In the genomic region with DNA sequence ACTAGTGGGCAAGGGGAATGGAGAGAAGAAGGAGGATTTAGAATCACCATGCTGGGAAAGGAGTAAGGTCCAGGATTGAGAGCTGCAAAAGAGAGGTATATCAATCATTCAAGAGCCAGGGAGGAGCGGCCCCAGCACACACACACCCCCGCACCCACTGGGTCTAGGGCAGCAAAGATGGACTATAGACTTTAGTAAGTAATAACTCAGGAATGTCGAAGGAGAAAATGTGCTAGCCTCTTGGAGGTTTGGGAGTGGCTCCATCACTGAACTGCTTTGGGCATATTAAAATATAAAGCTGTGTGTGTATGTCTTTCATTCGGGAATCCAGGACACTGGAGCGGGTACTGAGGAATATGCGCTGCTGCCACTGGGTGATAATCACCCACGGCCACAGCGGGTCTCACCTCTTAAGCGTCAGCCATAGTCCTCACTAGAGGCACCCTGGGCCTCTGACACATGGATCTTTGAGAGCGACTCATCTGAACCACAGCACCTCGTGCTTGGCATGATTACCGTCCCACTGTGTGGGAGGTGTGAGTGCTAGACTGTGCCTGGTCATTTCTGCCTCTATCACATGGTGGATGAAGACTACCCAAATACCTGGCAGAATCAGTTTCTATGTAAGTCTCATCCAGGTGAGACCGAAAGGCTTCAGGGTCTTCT, we compare ENCODE assay signal across 23 mouse cellular contexts.
DNase-seq lines count a peak whose midpoint lies in the region; ATAC-seq and TF ChIP-seq lines count a peak whose summit lies in the region.
"Had no signal": no experiment of that assay in that cellular context is flagged by ENCODE, and none has a peak within 500 bp of the region (broad histone marks: within the 10 kb centered on the region; RNA-seq: fewer than 3 reads in every experiment).

No protein-coding gene starts in this region.

- H3K4me2 ChIP-seq in intestine, embryonic 15.5 days (replicated peaks) = no peak overlapping the region
- no peak overlapping the region for H3K4me2 ChIP-seq in intestine, embryonic 16.5 days (ENCODE audit: low read depth, low read length)
- H3K4me2 ChIP-seq in myocyte (ENCODE audit: low read depth) = peak overlapping the region; percentile 26
- H3K4me2 ChIP-seq: embryonic facial prominence, embryonic 15.5 days; hindbrain, embryonic 12.5 days; kidney, embryonic 15.5 days had no signal

- H3K27ac ChIP-seq in intestine, embryonic 15.5 days = no peak overlapping the region
- no peak overlapping the region for H3K27ac ChIP-seq in intestine, embryonic 16.5 days (ENCODE audit: low read length)
- H3K27ac ChIP-seq in embryonic fibroblast, embryonic 13.5 days (ENCODE audit: insufficient read depth, low read length) = peak overlapping the region; percentile 89
- H3K27ac ChIP-seq: embryonic facial prominence, embryonic 15.5 days; hindbrain, embryonic 12.5 days; kidney, embryonic 15.5 days had no signal

- peak; percentile 76 for DNase-seq in NIH3T3 (ENCODE audit: low read depth)
- DNase-seq in left cerebral cortex, postnatal 36 days (ENCODE audit: low spot score in 2 of 2) = no peak
- DNase-seq in frontal cortex, postnatal 14 days (ENCODE audit: low spot score in 2 of 2) = no peak
- DNase-seq: adrenal gland, postnatal 10 days; cerebellum, adult 11-12 months; cerebellum, adult 9-10 months; cerebellum, postnatal 25 days; gastrocnemius, postnatal 14 days; heart, postnatal 10 days; heart, postnatal 4 days; kidney, adult 2 months had no signal

- no peaks in the 10 kb centered on the region for H3K27me3 ChIP-seq in intestine, embryonic 15.5 days (replicated peaks)
- no peaks in the 10 kb centered on the region for H3K27me3 ChIP-seq in intestine, embryonic 16.5 days (replicated peaks; ENCODE audit: control insufficient read depth, insufficient read depth, low read length)
- no peaks in the 10 kb centered on the region for H3K27me3 ChIP-seq in myocyte (ENCODE audit: control insufficient read depth, insufficient read depth, insufficient read length)
- H3K27me3 ChIP-seq: CH12.LX; embryonic facial prominence, embryonic 15.5 days; hindbrain, embryonic 12.5 days; kidney, embryonic 15.5 days had no signal

- WGBS in intestine, embryonic 15.5 days = 90% methylated on average over 13 of the region's 13 CpGs
- 85% methylated on average over 13 of the region's 13 CpGs for WGBS in intestine, embryonic 16.5 days

- TF ChIP-seq CTCF in embryonic fibroblast, embryonic 13.5 days (IDR thresholded peaks at IDR 0.05; ENCODE audit: borderline replicate concordance, insufficient read depth, low read length) = no peak

- intact Hi-C loops in left cerebral cortex, postnatal 36 days (cut with DNase I) = no loop called here

- no peak for TF ChIP-seq POLR2A in embryonic fibroblast, embryonic 13.5 days (IDR thresholded peaks at IDR 0.05; ENCODE audit: low read depth, low read length)
- TF ChIP-seq POLR2A in myocyte (IDR thresholded peaks at IDR 0.05; ENCODE audit: insufficient read length, low read depth) = no peak

- peaks cover 3% of the 10 kb centered on the region; the same call in 1 of the 2 replicates for H3K4me1 ChIP-seq in intestine, embryonic 15.5 days (replicated peaks)
- H3K4me1 ChIP-seq in intestine, embryonic 16.5 days (ENCODE audit: control insufficient read depth, insufficient read depth, low read length) = peaks cover 5% of the 10 kb centered on the region; the same call in 1 of the 2 replicates
- peaks cover 18% of the 10 kb centered on the region for H3K4me1 ChIP-seq in embryonic fibroblast, embryonic 13.5 days (ENCODE audit: control insufficient read depth, insufficient read depth, low read length)

- no peaks in the 10 kb centered on the region for H3K79me2 ChIP-seq in myocyte (ENCODE audit: control insufficient read depth, insufficient read depth)

- no peak overlapping the region for H3ac ChIP-seq in myocyte (ENCODE audit: control insufficient read depth, insufficient read length)

- H3K9ac ChIP-seq in intestine, embryonic 15.5 days = no peak overlapping the region
- H3K9ac ChIP-seq in intestine, embryonic 16.5 days (ENCODE audit: low read depth, low read length) = no peak overlapping the region
- H3K9ac ChIP-seq: embryonic facial prominence, embryonic 15.5 days; hindbrain, embryonic 12.5 days; kidney, embryonic 15.5 days had no signal

- no peaks in the 10 kb centered on the region for H3K36me3 ChIP-seq in intestine, embryonic 15.5 days
- no peaks in the 10 kb centered on the region for H3K36me3 ChIP-seq in intestine, embryonic 16.5 days (ENCODE audit: control insufficient read depth, insufficient read depth, low read length)
- no peaks in the 10 kb centered on the region for H3K36me3 ChIP-seq in myocyte (ENCODE audit: control insufficient read depth, insufficient read depth)
- H3K36me3 ChIP-seq: embryonic facial prominence, embryonic 15.5 days; hindbrain, embryonic 12.5 days; kidney, embryonic 15.5 days had no signal

- no peak overlapping the region for H3K4me3 ChIP-seq in intestine, embryonic 15.5 days (replicated peaks)
- H3K4me3 ChIP-seq in intestine, embryonic 16.5 days (ENCODE audit: low read length) = no peak overlapping the region
- no peak overlapping the region for H3K4me3 ChIP-seq in embryonic fibroblast, embryonic 13.5 days (ENCODE audit: insufficient read depth, low read length)
- H3K4me3 ChIP-seq in myocyte = no peak overlapping the region
- H3K4me3 ChIP-seq: embryonic facial prominence, embryonic 15.5 days; hindbrain, embryonic 12.5 days; kidney, embryonic 15.5 days had no signal

- H3K9me3 ChIP-seq in intestine, embryonic 15.5 days = no peaks in the 10 kb centered on the region
- no peaks in the 10 kb centered on the region for H3K9me3 ChIP-seq in intestine, embryonic 16.5 days (ENCODE audit: control insufficient read depth, low read length)
- H3K9me3 ChIP-seq: embryonic facial prominence, embryonic 15.5 days; hindbrain, embryonic 12.5 days; kidney, embryonic 15.5 days had no signal

- peak; percentile 48; the same call in 1 of the 2 replicates for ATAC-seq in intestine, embryonic 15.5 days
- no peak for ATAC-seq in intestine, embryonic 16.5 days
- no peak for ATAC-seq in erythroblast, adult 5-6 weeks (replicated peaks; ENCODE audit: low FRiP score, poor library complexity, severe bottlenecking)
- ATAC-seq: forebrain, embryonic 14.5 days; hindbrain, embryonic 16.5 days; inflammation-experienced regulatory T-cells, adult 6 months had no signal

TF ChIP-seq in myocyte, 11 proteins besides CTCF, POLR2A, EP300 and RAD21:
- TF ChIP-seq MAX (IDR thresholded peaks at IDR 0.05; ENCODE audit: low read depth) (peak; percentile 73), MYOG (IDR thresholded peaks at IDR 0.05; ENCODE audit: control insufficient read depth in 1 of 3, insufficient read depth in 1 of 3, insufficient read length in 2 of 3, low read depth in 2 of 3) (peak in 1 of 3 experiments; percentile 25), SRF (IDR thresholded peaks at IDR 0.05; ENCODE audit: control insufficient read depth, insufficient read length, low read depth) (no peak), USF1 (IDR thresholded peaks at IDR 0.05; ENCODE audit: low read depth) (no peak)
